Mouse (Mus musculus): Measurements from ENCODE around the gene Elmsan1.

Gene Elmsan1

GRCm38 (mm10) chr12:84174871-84175270 lies 43.8 kb downstream of the Elmsan1 start:
- DNase-seq (ENCODE audit: low read depth, low spot score) = no peak

GRCm38 (mm10) chr12:84174190-84174811 lies 44.4 kb downstream of the Elmsan1 start:
- no peak for DNase-seq (ENCODE audit: low read depth, low spot score)

- DNase-seq (ENCODE audit: low read depth, low spot score) = no peak
Measured at GRCm38 (mm10) chr12:84173309-84173915, 45.3 kb downstream of the Elmsan1 start.

GRCm38 (mm10) chr12:84172862-84173261 lies 45.8 kb downstream of the Elmsan1 start:
- no peak for DNase-seq (ENCODE audit: low read depth, low spot score)

- no peak for DNase-seq (ENCODE audit: low read depth, low spot score)
Measured at GRCm38 (mm10) chr12:84172216-84172615, 46.5 kb downstream of the Elmsan1 start.

GRCm38 (mm10) chr12:84170610-84171009 lies 48.1 kb downstream of the Elmsan1 start:
- DNase-seq (ENCODE audit: low read depth, low spot score) = no peak

- no peak for DNase-seq (ENCODE audit: low read depth, low spot score)
Measured at GRCm38 (mm10) chr12:84165631-84166373, 52.9 kb downstream of the Elmsan1 start.

GRCm38 (mm10) chr12:84163586-84164110 lies 55.0 kb downstream of the Elmsan1 start:
- no peak for DNase-seq (ENCODE audit: low read depth, low spot score)

GRCm38 (mm10) chr12:84163133-84163532 lies 55.5 kb downstream of the Elmsan1 start:
- DNase-seq (ENCODE audit: low read depth, low spot score) = no peak

GRCm38 (mm10) chr12:84161616-84162433 lies 56.9 kb downstream of the Elmsan1 start:
- no peak for DNase-seq (ENCODE audit: low read depth, low spot score)

- no peak for DNase-seq (ENCODE audit: low read depth, low spot score)
Measured at GRCm38 (mm10) chr12:84161116-84161515, 57.6 kb downstream of the Elmsan1 start.

- no peak for DNase-seq (ENCODE audit: low read depth, low spot score)
Measured at GRCm38 (mm10) chr12:84160491-84160890, 58.2 kb downstream of the Elmsan1 start.

- DNase-seq (ENCODE audit: low read depth, low spot score) = no peak
Measured at GRCm38 (mm10) chr12:84158156-84158555, 60.5 kb downstream of the Elmsan1 start.

GRCm38 (mm10) chr12:84156210-84156609 lies 62.5 kb downstream of the Elmsan1 start:
- no peak for DNase-seq (ENCODE audit: low read depth, low spot score)

- no peak for DNase-seq (ENCODE audit: low read depth, low spot score)
Measured at GRCm38 (mm10) chr12:84155523-84155871, 63.2 kb downstream of the Elmsan1 start.

- no peak for DNase-seq (ENCODE audit: low read depth, low spot score)
Measured at GRCm38 (mm10) chr12:84154786-84155522, 63.7 kb downstream of the Elmsan1 start.

GRCm38 (mm10) chr12:84153414-84153813 lies 65.3 kb downstream of the Elmsan1 start:
- no peak for DNase-seq (ENCODE audit: low read depth, low spot score)

- DNase-seq (ENCODE audit: low read depth, low spot score) = no peak
Measured at GRCm38 (mm10) chr12:84152352-84153190, 66.1 kb downstream of the Elmsan1 start.

- no peak for DNase-seq (ENCODE audit: low read depth, low spot score)
Measured at GRCm38 (mm10) chr12:84151911-84152310, 66.8 kb downstream of the Elmsan1 start.

GRCm38 (mm10) chr12:84150976-84151375 lies 67.7 kb downstream of the Elmsan1 start:
- DNase-seq (ENCODE audit: low read depth, low spot score) = no peak
